In the genomic region with DNA sequence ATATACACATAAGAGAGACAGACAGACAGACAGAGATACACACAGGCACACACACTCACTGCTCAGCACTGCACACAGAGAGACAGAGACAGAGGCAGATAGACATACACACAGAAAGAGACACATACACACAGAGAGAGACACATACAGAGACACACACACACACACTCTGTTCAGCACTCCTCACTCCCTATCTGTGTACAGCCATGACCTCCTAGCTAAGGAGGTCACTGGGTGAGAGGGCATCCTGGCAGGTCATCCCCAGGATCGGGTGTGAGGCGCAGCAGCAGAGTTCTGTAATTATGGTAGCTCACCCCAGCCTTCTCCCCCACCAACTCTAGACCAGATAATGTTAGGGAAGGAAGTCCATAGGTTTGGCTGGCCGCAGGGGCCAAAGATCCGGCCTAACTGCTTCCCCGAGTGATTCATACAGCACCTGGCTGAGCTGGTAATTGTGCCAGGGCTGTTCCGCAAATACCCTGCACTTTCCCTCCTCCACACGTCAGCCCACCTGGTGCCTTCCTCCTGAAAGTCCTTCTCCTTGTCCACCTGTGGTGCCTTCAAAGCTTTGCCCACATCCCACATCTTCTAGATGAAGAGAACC, we compare ENCODE assay signal across 22 mouse cellular contexts. TPM values are rescaled to one million over a fixed set of nuclear protein-coding genes. Genes with fewer than 3 reads are reported as not detected.
DNase-seq lines count a peak whose midpoint lies in the region; ATAC-seq and TF ChIP-seq lines count a peak whose summit lies in the region.
"Had no signal": no experiment of that assay in that cellular context is flagged by ENCODE, and none has a peak within 500 bp of the region (broad histone marks: within the 10 kb centered on the region; RNA-seq: fewer than 3 reads in every experiment).

No protein-coding gene starts in this region.

- no peaks in the 10 kb centered on the region for H3K9me3 ChIP-seq in hindbrain, embryonic 10.5 days
- H3K9me3 ChIP-seq in hindbrain, embryonic 14.5 days (ENCODE audit: control insufficient read depth, low read length): no peaks in the 10 kb centered on the region
- H3K9me3 ChIP-seq in neural tube, embryonic 12.5 days: no peaks in the 10 kb centered on the region
- no peaks in the 10 kb centered on the region for H3K9me3 ChIP-seq in neural tube, embryonic 15.5 days (replicated peaks)
- H3K9me3 ChIP-seq: G1E; heart, embryonic 12.5 days; limb, embryonic 10.5 days had no signal

- no peak for ATAC-seq in hindbrain, embryonic 14.5 days (ENCODE audit: low FRiP score)
- ATAC-seq in neural tube, embryonic 12.5 days (ENCODE audit: low FRiP score, low read depth): no peak
- no peak for ATAC-seq in neural tube, embryonic 15.5 days (ENCODE audit: low FRiP score)
- peak; percentile 38 for ATAC-seq in granulocyte monocyte progenitor cell, adult 5-6 weeks (replicated peaks; ENCODE audit: poor library complexity, severe bottlenecking)

- peaks cover 46% of the 10 kb centered on the region for H3K4me1 ChIP-seq in hindbrain, embryonic 10.5 days (replicated peaks)
- peaks cover 23% of the 10 kb centered on the region for H3K4me1 ChIP-seq in hindbrain, embryonic 14.5 days (replicated peaks; ENCODE audit: control insufficient read depth, insufficient read depth, low read length)
- H3K4me1 ChIP-seq in neural tube, embryonic 12.5 days: peaks cover 14% of the 10 kb centered on the region
- peaks cover 30% of the 10 kb centered on the region for H3K4me1 ChIP-seq in neural tube, embryonic 15.5 days

- H3K36me3 ChIP-seq in hindbrain, embryonic 10.5 days: no peaks in the 10 kb centered on the region
- H3K36me3 ChIP-seq in hindbrain, embryonic 14.5 days (replicated peaks; ENCODE audit: control insufficient read depth, insufficient read depth): no peaks in the 10 kb centered on the region
- no peaks in the 10 kb centered on the region for H3K36me3 ChIP-seq in neural tube, embryonic 12.5 days
- H3K36me3 ChIP-seq in neural tube, embryonic 15.5 days: no peaks in the 10 kb centered on the region
- H3K36me3 ChIP-seq in myocyte (ENCODE audit: control insufficient read depth, insufficient read depth): no peaks in the 10 kb centered on the region
- H3K36me3 ChIP-seq: G1E; heart, embryonic 12.5 days; limb, embryonic 10.5 days had no signal

- TF ChIP-seq CTCF in left cerebral cortex, adult 2 months (IDR thresholded peaks at IDR 0.05): no peak

- H3K4me3 ChIP-seq in hindbrain, embryonic 10.5 days: peak overlapping the region; percentile 70; the same call in 1 of the 2 replicates
- H3K4me3 ChIP-seq in hindbrain, embryonic 14.5 days (replicated peaks; ENCODE audit: low read length): no peak overlapping the region
- no peak overlapping the region for H3K4me3 ChIP-seq in neural tube, embryonic 12.5 days
- no peak overlapping the region for H3K4me3 ChIP-seq in neural tube, embryonic 15.5 days (replicated peaks)
- no peak overlapping the region for H3K4me3 ChIP-seq in myocyte
- no peak overlapping the region for H3K4me3 ChIP-seq in left cerebral cortex, adult 2 months
- H3K4me3 ChIP-seq: erythroblast, embryonic 14.5 days; heart, embryonic 12.5 days had no signal

- no peak overlapping the region for H3K27ac ChIP-seq in hindbrain, embryonic 10.5 days
- no peak overlapping the region for H3K27ac ChIP-seq in hindbrain, embryonic 14.5 days
- no peak overlapping the region for H3K27ac ChIP-seq in neural tube, embryonic 12.5 days
- no peak overlapping the region for H3K27ac ChIP-seq in neural tube, embryonic 15.5 days (replicated peaks)
- no peak overlapping the region for H3K27ac ChIP-seq in left cerebral cortex, adult 2 months
- H3K27ac ChIP-seq: limb, embryonic 10.5 days had no signal

- H3K9ac ChIP-seq in hindbrain, embryonic 14.5 days: no peak overlapping the region
- H3K9ac ChIP-seq in neural tube, embryonic 12.5 days: no peak overlapping the region
- no peak overlapping the region for H3K9ac ChIP-seq in neural tube, embryonic 15.5 days (replicated peaks)
- H3K9ac ChIP-seq: heart, embryonic 12.5 days had no signal

- TF ChIP-seq POLR2A in myocyte (IDR thresholded peaks at IDR 0.05; ENCODE audit: insufficient read length, low read depth): no peak

- intact Hi-C loops in left cerebral cortex, adult 2 months (cut with DNase I): no loop called here

- no peak overlapping the region for H3ac ChIP-seq in myocyte (ENCODE audit: control insufficient read depth, insufficient read length)

- 72% methylated on average over 7 of the region's 7 CpGs for WGBS in hindbrain, embryonic 10.5 days
- WGBS in hindbrain, embryonic 14.5 days: 79% methylated on average over 7 of the region's 7 CpGs
- 68% methylated on average over 7 of the region's 7 CpGs for WGBS in neural tube, embryonic 12.5 days
- 73% methylated on average over 7 of the region's 7 CpGs for WGBS in neural tube, embryonic 15.5 days

- H3K27me3 ChIP-seq in hindbrain, embryonic 10.5 days (ENCODE audit: insufficient read depth, poor library complexity, severe bottlenecking): peaks cover 75% of the 10 kb centered on the region
- H3K27me3 ChIP-seq in hindbrain, embryonic 14.5 days (ENCODE audit: control insufficient read depth, insufficient read depth, low read length): 0 out of 2 replicates have a peak, but pooled peaks cover 2% of the 10 kb centered on the region
- H3K27me3 ChIP-seq in neural tube, embryonic 12.5 days (replicated peaks): 0 out of 2 replicates have a peak, but pooled peaks cover 7% of the 10 kb centered on the region
- H3K27me3 ChIP-seq in neural tube, embryonic 15.5 days (replicated peaks): no peaks in the 10 kb centered on the region
- no peaks in the 10 kb centered on the region for H3K27me3 ChIP-seq in myocyte (ENCODE audit: control insufficient read depth, insufficient read depth, insufficient read length)

- DNase-seq in hindbrain, embryonic 10.5 days (ENCODE audit: low spot score): no peak
- DNase-seq in hindbrain, embryonic 14.5 days (ENCODE audit: low spot score): no peak
- DNase-seq in spleen, postnatal 36 days (ENCODE audit: low spot score in 2 of 2): no peak
- no peak for DNase-seq in left cerebral cortex, adult 2 months (ENCODE audit: extremely low spot score in 1 of 2, low spot score in 2 of 2)
- DNase-seq: gastrocnemius, postnatal 36 days; heart, postnatal 36 days; kidney, adult 8-10 months; kidney, postnatal 36 days; right cerebral cortex, adult 18-20 months; spleen, adult 18-20 months; thymus, postnatal 36 days had no signal

- H3K79me2 ChIP-seq in myocyte (ENCODE audit: control insufficient read depth, insufficient read depth): peaks cover 4% of the 10 kb centered on the region

- H3K4me2 ChIP-seq in hindbrain, embryonic 14.5 days (replicated peaks): no peak overlapping the region
- H3K4me2 ChIP-seq in neural tube, embryonic 12.5 days (replicated peaks): peak overlapping the region; percentile 16
- H3K4me2 ChIP-seq in neural tube, embryonic 15.5 days: no peak overlapping the region
- H3K4me2 ChIP-seq in myocyte (ENCODE audit: low read depth): peak overlapping the region; percentile 10
- H3K4me2 ChIP-seq: heart, embryonic 12.5 days had no signal

TF ChIP-seq in myocyte, 11 proteins besides CTCF, POLR2A, EP300 and RAD21 (continues in another document):
- no peak for TF ChIP-seq TCF3 (IDR thresholded peaks at IDR 0.05; ENCODE audit: insufficient read length, low read depth)
- no peak for TF ChIP-seq REST (IDR thresholded peaks at IDR 0.05; ENCODE audit: insufficient read depth, insufficient read length)

RNA-seq across cellular contexts. Expression of a gene that starts 2.3 kb away (rescaled TPM):
- polyA plus RNA-seq in hindbrain, embryonic 10.5 days (2016; fragmentation: Nextera tagmentation; extraction: Ambion mirVana): 53.1 and 65.7 TPM in 2 replicates
- polyA plus RNA-seq in hindbrain, embryonic 14.5 days (2014; fragmentation: Nextera tagmentation; extraction: Ambion mirVana): 32.3 and 35.5 TPM in 2 replicates
- polyA plus RNA-seq in neural tube, embryonic 12.5 days (2016; fragmentation: Nextera tagmentation; extraction: Ambion mirVana): 61.3 and 71.6 TPM in 2 replicates
- polyA plus RNA-seq in neural tube, embryonic 15.5 days (2015; fragmentation: Nextera tagmentation; extraction: Ambion mirVana): 28.7 and 29.1 TPM in 2 replicates
- not detected in 2 replicates for total RNA-seq in granulocyte monocyte progenitor cell, adult 5-6 weeks (2014; fragmentation: Nextera tagmentation)
- total RNA-seq in granulocyte monocyte progenitor cell, adult 5-6 weeks (2017): not detected in 2 replicates
- 120 TPM for polyA plus RNA-seq in myocyte (2012; fragmentation: generic; extraction: Trizol)
- total RNA-seq in left cerebral cortex, adult 2 months (2021): 10 to 100 TPM in 1 of 2 experiments, 1 to 10 TPM in 1; 6.5 to 11.9 TPM
- total RNA-seq: G1E had no signal
- polyA plus RNA-seq: erythroblast, embryonic 14.5 days; G1E had no signal

RNA-seq across cellular contexts. Expression of a gene that starts 31.7 kb away (rescaled TPM):
- 12.3 and 33.1 TPM in 2 replicates for polyA plus RNA-seq in hindbrain, embryonic 10.5 days (2016; fragmentation: Nextera tagmentation; extraction: Ambion mirVana)
- 272 and 285 TPM in 2 replicates for polyA plus RNA-seq in hindbrain, embryonic 14.5 days (2014; fragmentation: Nextera tagmentation; extraction: Ambion mirVana)
- 49.1 and 54.7 TPM in 2 replicates for polyA plus RNA-seq in neural tube, embryonic 12.5 days (2016; fragmentation: Nextera tagmentation; extraction: Ambion mirVana)
- 226 and 288 TPM in 2 replicates for polyA plus RNA-seq in neural tube, embryonic 15.5 days (2015; fragmentation: Nextera tagmentation; extraction: Ambion mirVana)
- not detected in 2 replicates for total RNA-seq in granulocyte monocyte progenitor cell, adult 5-6 weeks (2014; fragmentation: Nextera tagmentation)
- total RNA-seq in granulocyte monocyte progenitor cell, adult 5-6 weeks (2017): not detected in 2 replicates
- polyA plus RNA-seq in myocyte (2012; fragmentation: generic; extraction: Trizol): 71.9 TPM
- 100 to 1,000 TPM; 124 to 126 TPM for total RNA-seq in left cerebral cortex, adult 2 months (2021)
- total RNA-seq: G1E had no signal
- polyA plus RNA-seq: erythroblast, embryonic 14.5 days; G1E had no signal

RNA-seq across cellular contexts. Expression of a gene that starts 31.8 kb away (rescaled TPM):
- not detected in 2 replicates for polyA plus RNA-seq in hindbrain, embryonic 10.5 days (2016; fragmentation: Nextera tagmentation; extraction: Ambion mirVana)
- 0.46 TPM in 1 of 2 replicates, not detected in the other for polyA plus RNA-seq in hindbrain, embryonic 14.5 days (2014; fragmentation: Nextera tagmentation; extraction: Ambion mirVana)
- 0.59 TPM in 1 of 2 replicates, not detected in the other for polyA plus RNA-seq in neural tube, embryonic 12.5 days (2016; fragmentation: Nextera tagmentation; extraction: Ambion mirVana)
- 1.3 and 1.6 TPM in 2 replicates for polyA plus RNA-seq in neural tube, embryonic 15.5 days (2015; fragmentation: Nextera tagmentation; extraction: Ambion mirVana)
- not detected in 2 replicates for total RNA-seq in granulocyte monocyte progenitor cell, adult 5-6 weeks (2014; fragmentation: Nextera tagmentation)
- total RNA-seq in granulocyte monocyte progenitor cell, adult 5-6 weeks (2017): not detected in 2 replicates
- polyA plus RNA-seq in myocyte (2012; fragmentation: generic; extraction: Trizol): 0.24 TPM
- 1 to 10 TPM; 1.0 to 2.3 TPM for total RNA-seq in left cerebral cortex, adult 2 months (2021)
- total RNA-seq: adrenal gland, adult 18-20 months; G1E had no signal
- polyA plus RNA-seq: erythroblast, embryonic 14.5 days; G1E; limb, embryonic 10.5 days; liver, embryonic 16.5 days; stomach, embryonic 16.5 days had no signal

RNA-seq across cellular contexts. Expression of a gene that starts 54.5 kb away (rescaled TPM):
- polyA plus RNA-seq in hindbrain, embryonic 10.5 days (2016; fragmentation: Nextera tagmentation; extraction: Ambion mirVana): 0.84 TPM in 1 of 2 replicates, not detected in the other
- polyA plus RNA-seq in hindbrain, embryonic 14.5 days (2014; fragmentation: Nextera tagmentation; extraction: Ambion mirVana): 0.86 and 2.4 TPM in 2 replicates
- polyA plus RNA-seq in neural tube, embryonic 12.5 days (2016; fragmentation: Nextera tagmentation; extraction: Ambion mirVana): not detected in 2 replicates
- not detected in 2 replicates for polyA plus RNA-seq in neural tube, embryonic 15.5 days (2015; fragmentation: Nextera tagmentation; extraction: Ambion mirVana)
- total RNA-seq in granulocyte monocyte progenitor cell, adult 5-6 weeks (2014; fragmentation: Nextera tagmentation): not detected in 2 replicates
- not detected in 2 replicates for total RNA-seq in granulocyte monocyte progenitor cell, adult 5-6 weeks (2017)
- polyA plus RNA-seq in myocyte (2012; fragmentation: generic; extraction: Trizol): not detected
- total RNA-seq in left cerebral cortex, adult 2 months (2021): not detected
- total RNA-seq: adrenal gland, adult 18-20 months; gastrocnemius, postnatal 36 days; heart, postnatal 36 days had no signal
- polyA plus RNA-seq: erythroblast, embryonic 14.5 days; G1E; heart, embryonic 12.5 days; limb, embryonic 10.5 days; liver, embryonic 16.5 days; stomach, embryonic 16.5 days had no signal

Comparison
In these comparisons a context has a peak if more than half of its experiments do, and no peak if none do; other contexts are left out.
1. H3K4me2 ChIP-seq: peak in neural tube, embryonic 12.5 days (single experiment) and myocyte (single experiment); none in hindbrain, embryonic 14.5 days (single experiment) and neural tube, embryonic 15.5 days (single experiment).